Mouse (Mus musculus) heart, embryonic 14.5 days (tissue): Measurements from ENCODE around the gene Krt86. TPM values are rescaled to one million over a fixed set of nuclear protein-coding genes. Genes with fewer than 3 reads are reported as not detected.

Source experiments
- ATAC-seq: fragments of 200-750 bp; cut with Nextera tagmentation; 2 replicates; pipeline ENCODE4 v1.8.0; 2017; ENCODE audit warnings: low read depth, moderate TSS enrichment; ENCODE audit not compliant: insufficient number of reproducible peaks, insufficient read depth, low FRiP score
- H3K27ac ChIP-seq, 2 experiments: fragments of 200-500 bp in 1 of 2; fragments of 300-500 bp in 1 of 2; sonication (generic) in 1 of 2; replicated peaks in 1 of 2; 2 replicates each; pipeline ENCODE4 v1.5.1; 2012 to 2014; ENCODE audit warnings: low read depth in 2 of 2, low read length in 2 of 2, control low read depth in 1 of 2, mild to moderate bottlenecking in 1 of 2, mixed read lengths in 1 of 2; ENCODE audit not compliant: control insufficient read depth in 1 of 2, insufficient read depth in 1 of 2
- H3K27me3 ChIP-seq: fragments of 300-500 bp; sonication (generic); 2 replicates; pipeline ENCODE4 v1.6.1; 2014; ENCODE audit warnings: mild to moderate bottlenecking, low read length, control low read depth; ENCODE audit not compliant: control insufficient read depth, insufficient read depth
- H3K36me3 ChIP-seq: fragments of 300-500 bp; sonication (generic); 2 replicates; pipeline ENCODE4 v1.6.1; 2014; ENCODE audit warnings: mild to moderate bottlenecking, control low read depth, low read length, mixed read lengths; ENCODE audit not compliant: control insufficient read depth, insufficient read depth
- H3K4me1 ChIP-seq, 2 experiments: fragments of 200-500 bp in 1 of 2; fragments of 300-500 bp in 1 of 2; sonication (generic) in 1 of 2; 2 replicates each; pipeline ENCODE4 v1.6.1; 2012 to 2014; ENCODE audit warnings: low read length in 2 of 2, control low read depth in 1 of 2, mixed read lengths in 1 of 2; ENCODE audit not compliant: control insufficient read depth in 2 of 2, insufficient read depth in 2 of 2
- H3K4me2 ChIP-seq: fragments of 300-500 bp; sonication (generic); 2 replicates; pipeline ENCODE4 v1.6.1; 2014; ENCODE audit warnings: mild to moderate bottlenecking, low read length
- H3K4me3 ChIP-seq, 2 experiments: fragments of 200-500 bp in 1 of 2; fragments of 300-500 bp in 1 of 2; sonication (generic) in 1 of 2; 2 replicates each; pipeline ENCODE4 v1.5.1; 2012 to 2014; ENCODE audit warnings: low read length in 2 of 2, mild to moderate bottlenecking in 2 of 2, control low read depth in 1 of 2, low read depth in 1 of 2, moderate library complexity in 1 of 2; ENCODE audit not compliant: control insufficient read depth in 1 of 2, insufficient read depth in 1 of 2
- H3K9ac ChIP-seq: fragments of 300-500 bp; sonication (generic); 2 replicates; pipeline ENCODE4 v1.6.1; 2014; ENCODE audit warnings: mild to moderate bottlenecking, low read length
- H3K9me3 ChIP-seq: fragments of 300-500 bp; sonication (generic); 2 replicates; pipeline ENCODE4 v1.6.1; 2016; ENCODE audit warnings: low read length, control low read depth; ENCODE audit not compliant: control insufficient read depth
- WGBS: fragments of 180-500 bp; shearing (Covaris S2); extraction: QIAGEN DNeasy Blood & Tissue Kit; methylation state at CpG from one replicate; pipeline ENCODE4 v1.1.7; 2014; 5-methylcytosine and 5-hydroxymethylcytosine counted together
- polyA plus RNA-seq: library from polyadenylated mRNA; unstranded; fragments of >200 nt; fragmentation: Nextera tagmentation; extraction: Ambion mirVana; gene quantifications from 2 replicates; pipeline ENCODE4 v1.2.1, GENCODE M21; 2014

Krt86 gene
- polyA plus RNA-seq, 1 experiment from 2014 or later, result not detected

DNA sequence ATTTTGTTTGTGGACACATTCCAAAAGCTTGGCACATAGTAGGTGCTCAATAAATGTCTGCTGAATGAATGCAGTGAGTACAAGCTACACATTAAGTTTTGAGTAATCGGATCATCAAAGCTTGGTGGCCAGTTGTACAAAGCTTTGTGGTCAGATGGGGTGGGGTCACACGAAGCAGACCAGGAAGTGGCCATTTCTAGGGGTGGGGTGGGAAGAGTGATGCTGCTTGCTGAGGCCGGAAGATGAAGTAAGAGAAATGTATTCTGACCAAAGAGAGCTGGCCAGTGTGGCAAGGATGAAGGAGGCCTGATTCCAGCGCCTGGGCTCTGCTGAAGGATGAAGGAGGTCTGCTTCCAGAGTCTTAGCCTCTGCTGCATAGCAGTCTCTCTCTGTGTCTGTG, 4.2 kb upstream of the Krt86 start:
- ATAC-seq, result no peak
- no peak overlapping the region for H3K4me3 ChIP-seq
- H3K9ac ChIP-seq, result no peak overlapping the region
- H3K4me2 ChIP-seq, result no peak overlapping the region
- no peak overlapping the region for H3K27ac ChIP-seq
- H3K27me3 ChIP-seq, result no peaks in the 10 kb centered on the region
- WGBS, result 68% methylated on average over 4 of the region's 4 CpGs
- no peaks in the 10 kb centered on the region for H3K9me3 ChIP-seq
- H3K36me3 ChIP-seq, result no peaks in the 10 kb centered on the region
- no peaks in the 10 kb centered on the region for H3K4me1 ChIP-seq

DNA sequence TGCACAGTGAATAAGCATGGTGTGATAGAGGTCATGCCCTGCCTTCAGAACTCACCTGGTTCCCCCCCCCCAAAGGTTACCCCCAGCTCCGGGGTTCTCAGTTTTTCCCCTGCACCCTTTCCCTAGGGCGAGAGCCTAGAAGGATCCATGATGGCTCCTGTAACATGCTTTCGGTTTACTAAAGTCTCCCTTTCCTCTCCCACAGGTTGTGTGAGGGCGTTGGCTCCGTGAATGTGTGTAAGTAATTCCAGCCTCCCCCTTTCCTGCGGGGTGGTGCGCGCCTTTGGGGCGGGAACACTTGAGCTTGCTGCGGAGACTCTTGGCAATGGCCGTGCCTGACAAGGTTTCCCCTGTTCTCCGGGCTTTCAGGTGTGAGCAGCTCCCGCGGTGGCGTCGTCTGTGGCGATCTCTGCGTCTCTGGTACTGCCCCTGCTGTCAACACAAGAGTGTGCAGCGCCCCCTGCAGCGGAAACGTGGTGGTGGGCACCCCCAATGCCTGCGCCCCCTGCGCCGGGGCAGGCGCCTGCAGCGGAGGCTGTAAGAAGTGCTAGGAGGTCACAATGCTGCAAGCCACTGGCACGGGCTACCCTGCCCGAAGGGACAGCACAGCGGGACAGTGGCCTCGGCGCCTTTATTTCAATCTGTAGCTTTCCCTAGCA, 5.9 kb downstream of the Krt86 start:
- H3K9me3 ChIP-seq, result no peaks in the 10 kb centered on the region
- peaks cover 7 to 9% of the 10 kb centered on the region in 2 experiments; a peak in 2 of 4 replicates for H3K4me1 ChIP-seq
- H3K9ac ChIP-seq, result no peak overlapping the region; the same call in 1 of the 2 replicates
- peak overlapping the region; percentile 3 to 26; a peak in 3 of 4 replicates for H3K4me3 ChIP-seq
- peak overlapping the region; percentile 62 for H3K4me2 ChIP-seq
- no peak for ATAC-seq
- H3K36me3 ChIP-seq, result no peaks in the 10 kb centered on the region
- no peak overlapping the region for H3K27ac ChIP-seq
- 9% methylated on average over 31 of the region's 31 CpGs for WGBS
- peaks cover 26% of the 10 kb centered on the region for H3K27me3 ChIP-seq

DNA sequence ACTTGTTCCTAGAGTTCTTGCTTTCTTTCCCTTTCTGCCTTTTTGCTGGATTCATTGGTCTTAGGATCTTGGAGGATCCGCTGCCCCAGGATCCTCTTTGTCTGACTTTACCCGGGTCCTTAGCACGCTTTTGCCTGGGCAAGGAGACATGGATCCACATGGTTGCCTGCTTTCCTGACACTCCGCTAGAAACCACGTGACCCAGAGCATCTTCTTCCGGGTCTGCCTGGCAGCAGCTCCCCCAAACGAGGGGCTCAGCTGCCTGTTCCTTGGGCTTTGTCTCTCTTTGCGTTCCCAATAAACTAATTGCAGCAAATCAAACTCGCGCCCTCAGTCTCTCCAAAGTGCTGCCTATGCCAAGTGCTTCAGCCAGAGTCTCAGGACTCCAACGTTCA, 6.4 kb downstream of the Krt86 start:
- Histone ChIP-seq H3K4me1 (peaks cover 7 to 9% of the 10 kb centered on the region in 2 experiments; a peak in 2 of 4 replicates), H3K4me3 (peak overlapping the region in 1 of 2 experiments; percentile 26; a peak in 2 of 4 replicates), H3K9me3 (no peaks in the 10 kb centered on the region), H3K27me3 (peaks cover 26% of the 10 kb centered on the region), H3K9ac (no peak overlapping the region), H3K36me3 (no peaks in the 10 kb centered on the region), H3K4me2 (peak overlapping the region; percentile 62), H3K27ac (no peak overlapping the region)
- ATAC-seq, result no peak
- 34% methylated on average over 11 of the region's 11 CpGs for WGBS

DNA sequence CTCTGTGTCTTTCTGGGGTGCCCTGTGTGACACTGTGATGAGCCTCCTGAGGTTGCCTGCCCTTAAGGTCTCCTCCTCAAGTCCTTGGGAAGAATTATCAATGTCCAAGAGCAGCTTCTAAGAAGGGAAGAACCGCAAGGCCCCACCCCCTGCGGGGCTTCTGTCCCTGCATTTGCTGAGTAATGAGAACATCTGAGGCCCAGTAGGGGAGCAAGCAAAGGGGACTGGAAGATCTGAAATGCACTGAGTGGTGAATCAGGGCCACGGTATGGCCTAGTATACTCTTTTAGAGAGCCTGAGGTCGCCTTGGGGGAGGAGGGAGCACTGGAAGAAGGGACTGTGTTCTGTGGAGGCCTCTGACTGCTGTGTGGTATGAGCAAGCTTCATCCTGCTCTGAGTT, 8.8 kb downstream of the Krt86 start:
- peaks cover 26% of the 10 kb centered on the region for H3K27me3 ChIP-seq
- H3K4me1 ChIP-seq, result peaks cover 9% of the 10 kb centered on the region in 2 experiments; a peak in 2 of 4 replicates
- WGBS, result 34% methylated on average over 4 of the region's 4 CpGs
- H3K9ac ChIP-seq, result no peak overlapping the region
- no peak overlapping the region for H3K4me2 ChIP-seq
- no peaks in the 10 kb centered on the region for H3K9me3 ChIP-seq
- no peaks in the 10 kb centered on the region for H3K36me3 ChIP-seq
- no peak for ATAC-seq
- no peak overlapping the region for H3K27ac ChIP-seq
- no peak overlapping the region for H3K4me3 ChIP-seq

DNA sequence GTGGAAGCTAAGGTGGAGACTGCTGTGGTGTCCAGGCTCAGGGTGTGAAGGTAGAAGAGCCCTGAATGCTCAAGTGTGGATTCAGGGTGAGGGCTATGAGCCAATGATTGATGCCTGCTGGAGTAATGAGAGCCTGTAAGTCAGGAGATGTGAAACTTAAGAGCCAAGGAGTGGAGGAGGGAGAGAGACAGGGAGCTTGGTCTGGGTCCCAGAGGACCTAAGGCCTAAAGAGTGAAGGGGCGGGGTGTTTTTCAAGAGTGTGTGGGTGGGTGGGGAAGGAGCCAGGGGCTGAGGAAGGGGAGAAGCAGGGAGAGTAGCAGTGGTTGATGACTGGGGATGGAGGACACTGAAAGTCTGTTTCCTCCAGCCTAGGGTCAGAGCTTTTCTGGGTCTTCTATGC, 10.4 kb downstream of the Krt86 start:
- H3K9me3 ChIP-seq, result no peaks in the 10 kb centered on the region
- no peak overlapping the region for H3K4me3 ChIP-seq
- no peaks in the 10 kb centered on the region for H3K36me3 ChIP-seq
- H3K9ac ChIP-seq, result no peak overlapping the region
- H3K27me3 ChIP-seq, result peaks cover 16% of the 10 kb centered on the region
- no peak overlapping the region for H3K4me2 ChIP-seq
- 45% methylated on average over 1 of the region's 1 CpGs for WGBS
- H3K27ac ChIP-seq, result no peak overlapping the region
- ATAC-seq, result no peak
- H3K4me1 ChIP-seq, result peaks cover 9% of the 10 kb centered on the region in 2 experiments; a peak in 2 of 4 replicates

DNA sequence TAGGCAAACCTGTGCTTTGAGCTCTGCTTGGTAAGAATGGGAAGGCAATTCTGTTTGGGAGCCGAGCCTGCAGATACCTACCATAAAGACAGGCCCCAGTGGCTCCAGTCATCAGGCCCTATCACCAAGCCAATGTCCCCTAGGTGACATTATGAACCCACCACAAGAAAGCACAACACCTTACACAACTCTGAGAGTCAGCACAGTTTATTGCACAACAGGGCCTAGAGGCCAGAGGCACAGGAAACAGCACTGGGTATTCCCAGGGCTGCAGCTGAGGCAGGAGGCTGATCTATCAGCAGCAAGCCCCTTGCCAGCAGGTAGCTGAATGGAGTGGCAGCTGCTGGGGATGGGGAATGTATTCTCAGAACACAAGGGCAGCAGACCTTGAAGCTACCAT, 11.7 kb downstream of the Krt86 start:
- whole genome bisulfite sequencing, result 78% methylated on average over 1 of the region's 1 CpGs
- no peak for ATAC-seq
- no peaks in the 10 kb centered on the region for H3K9me3 ChIP-seq
- peaks cover 3% of the 10 kb centered on the region for H3K27me3 ChIP-seq
- H3K27ac ChIP-seq, result no peak overlapping the region
- H3K4me3 ChIP-seq, result no peak overlapping the region
- no peak overlapping the region for H3K9ac ChIP-seq
- H3K4me2 ChIP-seq, result no peak overlapping the region
- H3K36me3 ChIP-seq, result no peaks in the 10 kb centered on the region
- 0 out of 4 replicates have a peak, but pooled peaks cover 0 to 2% of the 10 kb centered on the region in 2 experiments for H3K4me1 ChIP-seq

DNA sequence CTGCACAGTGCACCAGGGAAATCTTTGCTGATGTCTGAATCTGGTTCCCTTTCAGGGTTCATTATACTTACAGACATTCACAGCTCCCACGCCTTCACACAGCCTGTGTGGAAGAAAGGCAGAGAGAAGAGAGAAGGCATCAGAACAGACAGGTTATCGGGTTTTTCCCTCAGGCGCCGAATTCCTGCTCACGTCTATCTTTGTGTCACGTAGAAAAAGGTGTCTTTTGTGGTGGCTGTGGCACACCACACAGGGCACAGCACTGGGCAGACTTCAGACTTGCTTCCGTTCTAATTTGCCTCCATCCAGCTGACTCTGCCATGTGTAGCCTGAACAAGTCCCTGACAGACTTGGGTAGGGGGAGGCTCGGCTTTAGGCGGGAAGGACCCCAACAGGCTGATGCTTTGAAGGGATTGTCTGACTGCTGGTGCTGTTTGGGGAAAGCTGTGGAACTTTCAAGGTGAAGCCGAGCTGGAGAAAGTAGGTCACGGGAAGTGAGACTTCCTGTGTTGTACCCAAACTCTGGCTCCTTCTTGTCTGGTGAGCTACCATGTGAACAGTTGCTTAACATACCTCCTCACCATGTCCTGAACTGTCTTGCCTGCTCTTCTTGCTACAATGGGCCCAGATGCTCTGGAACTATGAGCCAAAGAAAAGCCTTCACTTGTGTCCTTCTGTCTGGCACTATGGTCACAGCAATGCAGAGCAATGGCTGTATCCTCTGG, 12.8 kb downstream of the Krt86 start:
- Histone ChIP-seq H3K4me1 (0 out of 4 replicates have a peak, but pooled peaks cover 0 to 2% of the 10 kb centered on the region in 2 experiments), H3K4me2 (no peak overlapping the region), H3K36me3 (no peaks in the 10 kb centered on the region), H3K27me3 (no peaks in the 10 kb centered on the region), H3K4me3 (no peak overlapping the region), H3K9me3 (no peaks in the 10 kb centered on the region), H3K27ac (no peak overlapping the region), H3K9ac (no peak overlapping the region)
- WGBS, result 74% methylated on average over 11 of the region's 11 CpGs
- ATAC-seq, result no peak
